Mouse (Mus musculus) cerebellum, postnatal 4 days (tissue): Measurements from ENCODE around the gene Rnf121.
"Not testable (repeated sequence)": the region's sequence is repeated elsewhere in the genome, so short reads cannot be mapped to it uniquely, and the experiment has no call there.

ENCODE experiments used
- DNase-seq, 2 experiments: peaks; one replicate each; pipeline ENCODE4 v3.0.0; 2022; ENCODE audit warnings: low spot score in 2 of 2, mixed read lengths in 1 of 2

The Rnf121 gene

DNA sequence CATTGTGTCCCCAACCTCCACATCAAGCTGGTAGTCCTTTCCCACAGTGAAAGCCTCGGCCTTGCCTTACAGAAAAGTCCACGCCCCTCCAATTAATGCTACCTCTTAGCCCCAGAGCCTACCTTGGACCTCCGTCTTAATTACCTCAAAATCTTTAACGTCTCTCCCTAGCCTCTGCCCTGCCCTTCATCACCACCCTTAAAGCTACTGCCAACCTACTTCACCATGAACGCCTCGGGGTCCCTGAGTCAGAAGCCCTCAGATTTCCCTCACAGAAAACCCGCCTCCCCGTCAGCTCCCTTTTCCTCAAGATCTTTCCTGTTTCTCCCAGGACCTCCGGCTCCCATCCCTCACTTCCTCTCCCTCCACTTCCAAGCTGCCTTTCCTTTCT is 619 bp downstream of the Rnf121 start:
- DNase-seq: no peak

- DNase-seq: no peak
These were observed 1.4 kb downstream of the Rnf121 start for GRCm38 (mm10) chr7:102063891-102064290.

- DNase-seq: no peak
These were observed 3.1 kb downstream of the Rnf121 start for GRCm38 (mm10) chr7:102062203-102062602.

DNA sequence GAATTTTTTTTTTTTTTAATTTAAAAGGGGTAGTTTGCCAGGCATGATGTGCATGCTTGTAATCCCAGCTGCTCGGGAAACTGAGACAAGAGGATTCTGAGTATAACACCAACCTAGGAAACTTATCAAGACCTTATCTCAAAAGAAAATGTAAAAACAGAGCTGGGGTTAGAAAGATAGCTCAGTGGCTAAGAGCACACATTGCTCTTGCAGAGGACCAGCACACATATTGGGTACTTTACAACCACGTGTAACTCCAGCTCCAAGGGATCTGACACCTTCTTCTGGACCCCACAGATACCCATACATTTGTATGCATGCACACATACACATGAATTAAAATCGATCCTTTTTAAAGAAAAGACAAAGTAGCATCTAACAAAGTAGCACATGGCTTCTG is 3.9 kb downstream of the Rnf121 start:
- DNase-seq: no peak

DNA sequence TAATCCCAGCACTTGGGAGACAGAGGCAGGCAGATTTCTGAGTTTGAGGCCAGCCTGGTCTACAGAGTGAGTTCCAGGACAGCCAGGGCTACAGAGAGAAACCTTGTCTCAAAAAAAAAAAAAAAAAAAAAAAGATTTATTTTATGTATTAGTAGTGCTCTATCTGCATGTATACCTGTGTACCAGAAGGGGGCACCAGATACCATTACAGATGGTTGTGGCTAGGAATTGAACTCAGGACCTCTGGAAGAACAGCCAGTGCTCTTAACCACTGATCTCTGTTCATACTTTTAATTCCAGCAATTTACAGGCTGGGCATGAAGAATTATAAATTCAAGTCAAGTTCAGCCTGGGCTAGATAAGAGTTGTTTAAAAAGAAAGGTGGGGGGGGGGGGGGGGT is 16.7 kb downstream of the Rnf121 start:
- not testable (repeated sequence) for DNase-seq

DNA sequence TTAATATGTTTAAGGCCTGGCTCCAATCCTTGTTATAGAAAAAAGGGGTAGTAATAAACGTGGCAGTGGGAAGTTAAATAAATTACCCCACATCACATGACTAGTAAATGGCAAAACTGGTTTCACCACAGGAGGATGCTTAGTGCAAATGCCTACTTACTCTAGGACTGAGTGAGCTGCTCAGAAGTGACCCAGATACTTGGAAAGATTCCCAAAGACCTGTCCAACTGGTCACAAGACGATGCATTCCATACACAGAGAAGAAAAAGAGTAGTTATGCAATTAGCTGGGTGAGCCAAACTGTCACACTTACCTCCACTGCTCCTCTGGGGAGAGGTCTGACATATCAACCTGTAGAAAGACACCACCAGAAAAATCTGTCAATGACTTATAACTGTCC is 23.0 kb downstream of the Rnf121 start:
- no peak for DNase-seq

DNA sequence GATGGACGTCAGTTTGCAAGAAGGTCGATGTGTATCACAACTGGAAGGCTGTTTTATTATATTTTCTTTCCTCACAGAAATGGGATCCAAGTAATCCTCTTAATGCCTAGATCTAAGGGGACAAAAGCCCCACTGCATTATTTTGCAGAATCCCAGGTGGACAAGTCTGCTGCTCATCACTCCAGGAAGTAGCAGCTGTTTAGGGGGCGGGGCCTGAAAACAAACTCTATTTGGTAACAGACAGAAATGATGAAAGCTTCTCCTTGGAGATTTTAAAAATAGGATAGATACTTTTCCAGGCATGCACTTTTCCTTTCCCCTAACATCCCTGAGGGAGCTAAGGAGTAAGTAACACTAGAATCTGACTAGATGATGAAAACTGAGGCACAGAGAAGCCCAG is 28.0 kb downstream of the Rnf121 start:
- no peak for DNase-seq

DNA sequence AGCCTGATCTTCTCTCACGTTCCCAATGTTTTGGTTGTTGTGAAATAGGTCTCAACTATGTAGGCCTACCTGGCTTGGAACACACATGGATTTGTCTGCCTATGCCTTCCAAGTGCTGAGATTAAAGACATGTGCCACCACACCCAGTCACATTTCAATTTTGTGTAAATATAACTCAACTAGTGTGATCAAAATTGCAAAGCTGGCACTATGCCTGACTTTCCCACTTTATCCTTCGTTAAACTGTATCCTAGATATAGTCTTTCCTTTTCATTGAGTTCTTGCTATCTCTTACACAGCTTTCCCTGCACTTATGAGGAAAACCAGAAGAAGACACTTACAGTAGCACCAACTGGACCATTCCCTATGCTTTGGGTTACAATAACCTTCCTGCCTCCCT is 29.7 kb downstream of the Rnf121 start:
- DNase-seq: no peak

GRCm38 (mm10) chr7:102034904-102035303 is 30.4 kb downstream of the Rnf121 start:
- DNase-seq: no peak

GRCm38 (mm10) chr7:102025187-102026119 is 39.8 kb downstream of the Rnf121 start:
- DNase-seq: no peak

DNA sequence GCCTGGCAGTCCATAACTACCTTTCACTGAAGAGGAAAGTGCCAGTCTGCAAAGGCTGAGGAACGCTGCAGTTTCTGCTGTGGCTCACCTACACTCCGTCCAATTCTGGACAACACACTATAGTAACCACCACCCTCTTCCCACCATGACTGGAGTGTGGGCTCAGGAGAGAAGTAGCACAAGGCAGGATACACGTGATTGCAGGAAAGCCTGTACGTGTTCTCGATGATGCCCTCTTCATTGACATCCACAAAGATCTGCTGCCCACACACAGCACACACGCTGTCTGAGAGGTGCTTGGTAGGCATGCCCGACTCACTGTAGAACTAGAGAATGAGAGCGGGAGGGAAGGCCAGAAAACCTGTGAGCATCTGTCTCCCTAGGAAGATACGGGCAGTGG is 41.4 kb downstream of the Rnf121 start:
- no peak for DNase-seq

DNA sequence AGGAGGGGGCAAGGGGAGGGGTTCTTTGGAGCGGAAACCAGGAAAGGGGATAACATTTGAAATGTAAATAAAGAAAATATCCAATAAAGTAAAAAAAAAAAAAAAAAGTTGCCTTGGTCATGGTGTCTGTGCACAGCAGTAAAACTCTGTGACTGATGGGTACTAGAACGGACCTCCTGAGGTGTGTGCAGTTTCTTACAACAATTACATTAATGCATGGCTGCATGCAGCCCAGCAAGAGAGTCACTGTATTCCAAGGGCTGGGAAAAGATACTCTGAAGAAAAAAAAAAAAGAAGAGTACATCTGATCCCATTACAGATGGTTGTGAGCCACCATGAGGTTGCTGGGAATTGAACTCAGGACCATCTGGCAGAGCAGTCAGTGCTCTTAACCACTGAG is 44.3 kb downstream of the Rnf121 start:
- DNase-seq: not testable (repeated sequence)

GRCm38 (mm10) chr7:102019362-102019761 is 45.9 kb downstream of the Rnf121 start:
- DNase-seq: no peak

DNA sequence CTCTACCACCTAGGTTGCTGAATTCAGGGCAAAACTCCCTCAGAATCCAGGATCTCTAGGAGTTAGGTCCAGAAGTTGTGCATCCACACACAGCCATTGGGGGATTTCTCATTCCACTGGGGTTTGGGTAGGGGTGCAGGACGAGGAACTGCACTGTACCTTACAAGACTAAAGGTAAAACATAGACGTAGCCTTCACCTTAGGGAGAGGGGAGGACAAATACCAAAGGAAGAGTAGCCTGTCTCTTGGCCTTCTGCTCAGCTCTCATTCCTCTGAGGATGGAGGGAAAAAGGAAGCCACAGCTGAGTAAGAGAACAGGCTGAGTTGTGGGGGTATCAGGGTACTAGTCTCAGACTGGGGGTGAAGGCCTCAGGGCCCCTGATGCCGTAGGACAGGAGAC is 46.7 kb downstream of the Rnf121 start, which contains the start of gene Il18bp:
Il18bp (minus strand) TSS at position 101 of the 400 bp plus-strand sequence.
- DNase-seq: no peak

DNA sequence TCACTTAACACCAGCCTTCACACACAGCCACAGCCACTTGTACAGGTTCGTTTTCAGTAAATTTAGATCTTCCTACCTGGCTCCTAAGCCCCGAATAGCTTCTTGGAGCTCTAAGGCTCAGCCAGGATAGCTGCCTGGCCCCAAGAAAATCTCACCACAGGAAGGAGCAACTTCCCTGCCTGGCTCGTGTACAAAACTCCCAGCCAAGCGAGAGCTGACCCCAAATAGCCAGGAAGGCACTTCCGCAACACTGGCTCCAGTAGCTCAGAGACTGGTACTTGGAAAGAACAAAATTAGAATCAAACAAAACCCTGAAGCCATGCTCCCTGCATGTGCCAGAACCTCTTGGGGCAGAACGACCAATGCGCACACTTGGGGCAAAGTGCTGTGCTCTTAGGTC is 47.2 kb downstream of the Rnf121 start:
- no peak for DNase-seq

GRCm38 (mm10) chr7:102017452-102017851 is 47.8 kb downstream of the Rnf121 start:
- no peak for DNase-seq

DNA sequence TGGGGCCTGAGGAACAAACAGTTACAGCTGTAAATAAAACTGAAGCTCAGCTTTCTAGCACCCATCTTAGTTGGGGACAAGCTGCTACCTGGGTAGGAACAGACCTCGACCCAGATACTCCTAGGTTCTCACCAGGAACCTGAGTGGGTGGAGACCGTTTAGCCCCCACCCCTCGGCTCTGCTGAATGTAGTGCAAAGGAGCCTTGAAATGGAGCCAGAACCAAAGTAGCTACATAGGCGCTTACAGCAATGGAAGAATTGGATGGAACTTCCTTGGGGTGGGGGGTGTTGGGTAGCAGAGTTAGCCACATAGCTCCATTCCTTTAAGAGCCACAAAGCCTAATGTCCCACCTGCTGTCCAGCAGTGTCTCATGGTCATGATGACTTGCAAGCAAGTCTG is 48.3 kb downstream of the Rnf121 start:
- no peak for DNase-seq

DNA sequence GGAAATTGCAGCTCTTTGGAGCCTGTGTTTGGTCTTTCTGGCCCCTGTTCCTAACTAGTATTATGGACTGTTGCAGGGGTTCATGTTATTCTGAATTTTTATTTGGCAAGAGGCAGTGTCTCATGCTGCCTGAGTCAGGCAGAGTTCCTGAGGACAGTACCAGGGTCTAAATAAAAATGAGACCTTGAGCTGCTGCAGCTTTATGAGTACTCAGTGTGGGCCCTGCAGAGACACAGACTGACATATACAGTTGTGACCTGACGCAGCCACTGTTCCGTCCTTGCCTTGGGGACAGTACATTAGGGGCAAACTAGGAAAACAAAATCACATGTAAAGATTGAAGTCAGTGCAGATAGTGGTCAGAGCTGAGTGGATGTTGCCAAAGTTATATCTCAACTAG is 50.3 kb downstream of the Rnf121 start:
- no peak for DNase-seq

DNA sequence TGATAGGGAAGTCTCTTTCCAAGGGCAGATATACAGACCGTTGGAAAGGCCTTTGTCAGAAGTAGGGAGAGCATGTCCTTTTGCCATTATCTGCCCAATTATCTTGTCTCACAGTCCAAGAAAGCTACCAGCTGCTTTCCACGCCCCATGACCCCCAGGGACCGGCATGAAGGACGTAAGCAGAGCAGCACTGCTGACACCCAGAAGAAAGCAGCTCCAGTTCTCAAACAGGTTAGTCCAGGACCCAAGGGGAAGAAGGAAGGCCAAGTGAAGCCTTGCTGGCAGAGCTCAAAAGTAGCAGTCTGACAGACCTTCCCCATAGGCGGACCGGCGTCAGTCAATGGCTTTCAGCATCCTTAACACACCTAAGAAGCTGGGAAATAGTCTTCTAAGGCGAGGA is 51.9 kb downstream of the Rnf121 start:
- DNase-seq: no peak

DNA sequence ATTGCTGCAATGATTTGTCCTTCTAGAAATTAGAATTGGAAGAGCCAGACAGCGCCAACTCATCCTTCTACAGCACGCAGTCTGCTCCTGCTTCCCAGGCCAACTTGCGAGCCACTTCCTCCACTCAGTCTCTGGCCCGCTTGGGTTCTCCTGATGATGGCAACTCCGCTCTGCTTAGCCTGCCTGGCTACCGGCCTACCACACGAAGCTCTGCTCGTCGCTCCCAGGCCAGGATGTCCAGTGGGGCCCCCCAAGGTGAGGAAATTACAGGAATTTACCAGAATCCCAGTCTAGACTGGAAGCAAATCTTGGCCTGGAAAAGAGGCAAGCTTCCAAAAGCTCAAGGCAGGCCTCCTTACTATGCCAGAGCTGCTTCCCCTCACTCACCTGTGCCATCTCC is 53.4 kb downstream of the Rnf121 start:
- DNase-seq: no peak

DNA sequence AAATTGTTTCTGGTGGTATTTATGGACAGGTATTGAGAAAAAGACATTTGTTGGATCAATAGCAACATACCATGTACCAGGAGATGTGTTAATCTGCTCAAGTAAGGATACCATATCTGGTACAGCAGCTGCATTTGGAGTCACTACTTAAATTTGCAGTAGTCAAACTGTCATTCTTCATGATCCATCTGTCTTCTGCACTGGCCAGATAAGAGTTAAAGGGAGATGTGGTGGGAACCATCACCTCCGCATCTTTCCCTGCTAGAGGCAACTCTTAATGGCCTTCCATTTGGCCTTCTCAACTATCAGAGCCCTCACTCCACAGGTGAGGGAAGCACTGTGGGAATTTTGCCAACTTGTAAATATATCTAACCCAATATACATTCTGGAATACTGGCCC is 58.7 kb downstream of the Rnf121 start:
- DNase-seq: no peak

GRCm38 (mm10) chr7:102000921-102001630 is 64.2 kb downstream of the Rnf121 start:
- DNase-seq: peak in 1 of 2 experiments; percentile 68

DNA sequence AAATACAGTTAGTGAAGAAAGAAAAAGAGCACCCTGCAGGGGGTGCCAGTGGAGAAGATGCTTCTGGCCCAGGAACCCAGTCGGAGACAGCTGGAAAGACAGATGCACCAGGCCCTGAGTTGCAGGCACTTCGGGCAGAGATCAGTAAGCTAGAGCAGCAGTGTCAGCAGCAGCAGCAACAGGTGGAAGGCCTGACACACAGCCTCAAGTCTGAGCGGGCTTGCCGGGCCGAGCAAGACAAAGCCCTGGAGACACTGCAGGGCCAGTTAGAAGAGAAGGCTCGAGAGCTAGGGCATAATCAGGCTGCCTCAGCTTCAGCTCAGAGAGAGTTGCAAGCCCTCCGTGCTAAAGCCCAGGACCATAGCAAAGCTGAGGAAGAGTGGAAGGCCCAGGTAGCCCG is 65.0 kb downstream of the Rnf121 start:
- no peak for DNase-seq
